Mouse (Mus musculus) kidney, embryonic 15.5 days (tissue): ENCODE results near the gene Txndc2. TPM values are rescaled to one million over a fixed set of nuclear protein-coding genes. Genes with fewer than 3 reads are reported as not detected.

Source experiments
- ATAC-seq: fragments of 200-750 bp; cut with Nextera tagmentation; replicated peaks from 2 replicates; pipeline ENCODE4 v1.8.0; 2017; ENCODE audit warnings: moderate TSS enrichment; ENCODE audit not compliant: low FRiP score
- H3K27ac ChIP-seq: fragments of 300-500 bp; sonication (generic); 2 replicates; pipeline ENCODE4 v1.5.1; 2015; ENCODE audit warnings: mild to moderate bottlenecking, inconsistent platforms
- H3K27me3 ChIP-seq: fragments of 300-500 bp; sonication (generic); 2 replicates; pipeline ENCODE4 v1.6.1; 2015; ENCODE audit warnings: inconsistent platforms
- H3K36me3 ChIP-seq: fragments of 300-500 bp; sonication (generic); 2 replicates; pipeline ENCODE4 v1.6.1; 2015; ENCODE audit warnings: inconsistent platforms
- H3K4me1 ChIP-seq: fragments of 300-500 bp; sonication (generic); 2 replicates; pipeline ENCODE4 v1.6.1; 2015; ENCODE audit warnings: inconsistent platforms
- H3K4me2 ChIP-seq: fragments of 300-500 bp; sonication (generic); 2 replicates; pipeline ENCODE4 v1.6.1; 2015; ENCODE audit warnings: moderate library complexity, mild to moderate bottlenecking, inconsistent platforms
- H3K4me3 ChIP-seq: fragments of 300-500 bp; sonication (generic); replicated peaks from 2 replicates; pipeline ENCODE4 v1.5.1; 2015; ENCODE audit warnings: mild to moderate bottlenecking, inconsistent platforms
- H3K9ac ChIP-seq: fragments of 300-500 bp; sonication (generic); 2 replicates; pipeline ENCODE4 v1.6.1; 2015; ENCODE audit warnings: mild to moderate bottlenecking, inconsistent platforms
- H3K9me3 ChIP-seq: fragments of 300-500 bp; sonication (generic); replicated peaks from 2 replicates; pipeline ENCODE4 v1.6.1; 2016; ENCODE audit warnings: inconsistent platforms
- WGBS: fragments of 180-500 bp; shearing (Covaris S2); methylation state at CpG from one replicate; pipeline ENCODE4 v1.1.7; 2015; ENCODE audit warnings: mixed read lengths; 5-methylcytosine and 5-hydroxymethylcytosine counted together
- polyA plus RNA-seq: library from polyadenylated mRNA; unstranded; fragments of >200 nt; fragmentation: Nextera tagmentation; extraction: Ambion mirVana; gene quantifications from 2 replicates; pipeline ENCODE4 v1.2.1, GENCODE M21; 2015

Txndc2 gene
- polyA plus RNA-seq, 1 experiment from 2014 or later, result not detected

DNA sequence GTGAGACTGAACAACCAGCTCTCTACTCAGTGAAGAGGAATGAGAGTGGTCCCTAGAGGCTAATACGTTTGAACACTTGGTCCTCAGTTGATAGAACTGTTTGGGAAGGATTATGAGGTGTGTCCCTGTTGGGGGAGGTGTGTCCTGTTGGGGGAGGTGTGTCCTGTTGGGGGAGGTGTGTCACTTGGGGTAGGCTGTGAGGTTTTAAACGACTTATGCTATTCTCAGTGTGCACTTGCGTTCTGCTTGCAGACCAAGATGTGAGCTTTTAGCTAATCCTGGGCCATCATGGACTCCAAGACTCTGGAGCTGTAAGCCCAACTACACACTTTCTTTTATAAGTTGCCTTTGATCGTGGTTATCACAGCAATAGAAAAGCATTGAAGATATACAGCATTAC is 27.1 kb upstream of the Txndc2 start:
- WGBS, result 89% methylated on average over 4 of the region's 4 CpGs
- no peak overlapping the region for H3K27ac ChIP-seq
- no peak overlapping the region for H3K9ac ChIP-seq
- H3K4me2 ChIP-seq, result no peak overlapping the region
- H3K4me1 ChIP-seq, result peaks cover 13% of the 10 kb centered on the region
- no peak overlapping the region for H3K4me3 ChIP-seq
- no peaks in the 10 kb centered on the region for H3K27me3 ChIP-seq
- no peaks in the 10 kb centered on the region; the same call in 1 of the 2 replicates for H3K9me3 ChIP-seq
- no peaks in the 10 kb centered on the region for H3K36me3 ChIP-seq
- ATAC-seq, result no peak

DNA sequence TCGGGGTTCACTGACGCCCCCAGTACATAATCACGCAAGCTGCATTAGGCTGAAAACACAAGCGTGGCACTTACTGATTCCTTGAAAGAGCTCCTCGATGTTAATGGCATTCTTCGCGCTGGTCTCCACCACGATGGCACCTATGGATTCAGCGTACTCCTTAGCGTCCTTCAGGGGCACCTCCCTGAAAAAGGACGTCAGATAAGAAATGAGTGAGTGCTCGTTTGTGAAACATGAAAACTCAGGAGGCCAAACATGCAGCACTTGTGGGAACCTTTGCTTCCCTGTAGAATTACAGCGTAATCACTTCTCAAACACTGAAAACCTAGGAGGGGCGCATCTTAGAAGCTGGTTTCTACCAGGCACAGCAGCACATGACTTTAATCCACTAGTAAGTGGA is 25.8 kb upstream of the Txndc2 start:
- WGBS, result 85% methylated on average over 14 of the region's 14 CpGs
- H3K9me3 ChIP-seq, result no peaks in the 10 kb centered on the region; the same call in 1 of the 2 replicates
- no peak overlapping the region for H3K4me2 ChIP-seq
- H3K27ac ChIP-seq, result no peak overlapping the region
- peaks cover 13% of the 10 kb centered on the region for H3K4me1 ChIP-seq
- no peak overlapping the region for H3K4me3 ChIP-seq
- H3K27me3 ChIP-seq, result no peaks in the 10 kb centered on the region
- no peak overlapping the region for H3K9ac ChIP-seq
- H3K36me3 ChIP-seq, result no peaks in the 10 kb centered on the region
- ATAC-seq, result no peak

DNA sequence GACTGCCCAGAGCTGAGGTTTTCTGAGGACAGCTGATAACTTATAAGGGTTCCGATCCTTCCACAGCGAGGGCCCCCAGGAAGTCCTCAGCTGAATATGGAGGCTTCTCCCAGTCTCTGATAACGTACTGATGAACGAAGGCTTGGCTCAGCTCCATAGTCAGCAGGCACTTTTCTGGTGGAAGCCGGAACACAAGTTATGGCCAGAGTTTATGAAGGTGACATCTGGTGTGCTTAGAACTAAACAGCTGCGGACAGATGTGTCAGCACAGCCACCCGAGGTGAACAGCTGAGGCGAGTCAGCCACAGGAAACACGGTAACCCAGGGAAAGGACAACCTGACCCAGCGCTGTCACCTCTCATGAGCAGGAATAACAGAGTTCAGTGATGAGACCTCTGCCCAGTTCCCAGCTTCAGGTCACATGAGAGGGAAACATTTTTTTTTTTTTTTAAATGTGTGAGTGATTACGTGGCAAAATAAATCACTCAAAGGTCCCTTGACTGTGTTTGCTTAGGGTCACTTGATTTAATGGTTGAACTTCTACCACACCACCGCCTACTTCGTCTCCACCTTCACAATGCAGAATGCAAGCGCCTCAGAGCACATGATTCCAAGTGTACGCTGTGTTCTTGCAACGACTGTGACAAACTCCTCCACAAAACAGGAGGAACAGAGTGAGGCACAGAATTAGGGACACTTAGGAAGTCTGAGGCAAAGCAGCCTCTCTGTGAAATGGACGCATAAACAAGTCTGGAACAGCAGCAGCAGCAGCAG is 24.6 kb upstream of the Txndc2 start:
- no peaks in the 10 kb centered on the region for H3K36me3 ChIP-seq
- no peaks in the 10 kb centered on the region for H3K27me3 ChIP-seq
- no peaks in the 10 kb centered on the region for H3K9me3 ChIP-seq
- no peak overlapping the region for H3K4me3 ChIP-seq
- ATAC-seq, result peak; percentile 76
- no peak overlapping the region for H3K9ac ChIP-seq
- H3K4me1 ChIP-seq, result peaks cover 13% of the 10 kb centered on the region
- WGBS, result 34% methylated on average over 17 of the region's 17 CpGs
- 0 out of 2 replicates have a peak overlapping the region, but pooled peaks have one; percentile 16 for H3K4me2 ChIP-seq
- H3K27ac ChIP-seq, result no peak overlapping the region

DNA sequence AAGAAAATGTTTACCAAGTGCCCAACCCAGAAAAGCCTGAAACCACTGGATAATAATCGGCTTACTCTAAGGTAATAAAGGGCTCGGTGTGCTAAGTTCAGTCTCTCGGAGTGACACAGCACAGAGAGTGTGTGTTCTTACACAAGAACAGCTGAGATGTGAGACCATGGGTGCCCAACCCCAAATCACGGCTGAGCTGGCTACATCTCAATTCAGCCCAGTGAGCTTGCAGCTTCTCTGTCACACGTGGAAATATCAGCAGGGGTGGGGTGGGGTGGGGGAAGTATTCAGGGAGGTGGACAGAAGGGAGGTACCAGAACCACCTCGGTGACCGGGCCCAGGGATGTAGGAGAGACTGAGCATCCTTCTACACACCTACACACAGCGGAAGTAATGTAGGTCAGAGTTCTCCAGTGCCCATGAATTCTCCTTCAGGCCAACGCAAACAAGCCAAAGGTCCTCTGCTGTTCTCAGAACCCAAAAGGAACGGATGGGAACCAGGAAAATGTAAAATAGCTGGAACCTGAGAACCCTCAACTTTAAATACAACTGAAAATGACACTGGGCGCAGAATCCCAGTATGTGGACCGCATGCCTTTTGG is 23.9 kb upstream of the Txndc2 start:
- 64% methylated on average over 12 of the region's 12 CpGs for WGBS
- Histone ChIP-seq H3K36me3 (no peaks in the 10 kb centered on the region), H3K9me3 (no peaks in the 10 kb centered on the region), H3K4me2 (no peak overlapping the region), H3K27me3 (no peaks in the 10 kb centered on the region), H3K9ac (no peak overlapping the region), H3K4me1 (peaks cover 13% of the 10 kb centered on the region), H3K27ac (no peak overlapping the region), H3K4me3 (no peak overlapping the region)
- no peak for ATAC-seq

DNA sequence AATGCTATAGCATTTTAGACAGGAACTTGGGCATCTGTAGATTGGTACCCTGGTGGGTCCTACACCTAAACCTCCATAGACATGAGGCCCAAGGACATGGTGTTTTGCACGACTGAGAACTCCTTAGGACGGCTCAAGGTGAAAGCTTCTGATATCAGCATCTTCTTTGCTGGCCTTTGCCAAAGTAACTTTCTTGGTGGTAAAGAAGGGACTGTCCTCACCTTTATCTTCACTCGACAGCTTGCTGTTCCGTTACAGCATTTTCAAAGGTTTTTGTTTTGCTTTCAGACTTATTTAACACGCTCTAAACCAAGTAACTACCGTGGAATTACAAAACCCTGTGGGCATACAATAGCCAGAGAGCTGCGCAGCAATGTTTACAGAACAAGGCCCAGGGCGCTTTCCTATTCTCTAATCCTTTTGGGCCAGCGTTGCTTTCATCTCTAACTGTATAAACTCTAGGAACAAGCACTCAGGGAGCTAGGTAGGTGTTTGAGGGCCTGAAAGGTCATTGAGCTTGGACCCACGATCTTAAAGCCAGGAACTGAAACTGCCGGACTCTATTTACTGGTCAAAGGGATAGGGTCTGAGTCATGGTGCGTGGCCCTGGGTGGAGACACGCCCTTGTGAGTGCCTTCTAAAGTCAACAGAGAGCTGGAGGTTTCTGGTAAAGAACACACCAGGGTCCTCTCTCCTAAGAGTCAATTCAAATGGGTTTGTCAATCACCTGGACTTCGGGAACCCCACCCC is 21.5 kb upstream of the Txndc2 start:
- Histone ChIP-seq H3K4me1 (peaks cover 13% of the 10 kb centered on the region), H3K36me3 (no peaks in the 10 kb centered on the region), H3K4me3 (no peak overlapping the region), H3K9ac (no peak overlapping the region), H3K27ac (no peak overlapping the region), H3K9me3 (no peaks in the 10 kb centered on the region), H3K4me2 (no peak overlapping the region), H3K27me3 (no peaks in the 10 kb centered on the region)
- 86% methylated on average over 14 of the region's 14 CpGs for WGBS
- no peak for ATAC-seq

DNA sequence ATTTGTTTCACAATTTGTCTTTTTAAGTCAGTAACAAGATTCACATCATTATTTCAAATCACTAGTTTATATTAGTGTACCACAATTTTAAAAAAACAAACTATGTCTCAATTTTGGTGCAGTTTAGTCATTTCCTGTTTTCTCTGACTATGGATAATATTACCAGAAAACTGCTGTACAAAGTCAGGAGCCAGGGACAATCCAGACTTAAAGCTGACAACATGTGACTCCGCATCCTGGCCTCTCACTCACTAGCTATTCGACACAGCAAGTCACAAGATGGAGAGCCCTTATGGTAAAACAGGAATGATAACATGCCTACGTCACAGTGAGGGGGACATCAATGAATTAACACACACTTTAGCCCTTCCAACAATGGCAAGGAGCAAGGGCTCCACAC is 20.7 kb upstream of the Txndc2 start:
- WGBS, result 83% methylated on average over 3 of the region's 3 CpGs

DNA sequence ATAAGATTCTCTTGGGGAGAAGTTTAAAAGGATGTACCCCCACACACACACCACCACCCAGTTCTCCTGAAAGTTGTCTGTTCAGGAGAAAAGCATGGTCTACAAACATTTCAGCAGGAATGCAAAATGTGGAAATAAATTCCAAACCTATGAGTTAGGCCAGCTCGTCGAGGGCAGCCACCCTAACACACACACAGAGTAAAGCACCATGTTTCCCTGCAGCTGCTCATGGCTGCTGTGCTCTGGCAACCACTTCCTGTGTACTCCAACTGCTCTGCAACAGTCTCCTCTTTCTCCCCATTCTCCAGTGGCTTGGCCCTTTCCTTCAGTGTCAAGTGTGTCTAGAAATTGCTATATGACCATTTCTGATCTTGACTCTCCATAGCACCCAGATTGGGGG is 16.4 kb upstream of the Txndc2 start:
- Histone ChIP-seq H3K27me3 (no peaks in the 10 kb centered on the region), H3K4me3 (no peak overlapping the region), H3K9ac (no peak overlapping the region), H3K36me3 (no peaks in the 10 kb centered on the region), H3K4me1 (no peaks in the 10 kb centered on the region), H3K4me2 (no peak overlapping the region), H3K27ac (no peak overlapping the region), H3K9me3 (no peaks in the 10 kb centered on the region)
- WGBS, result 77% methylated on average over 2 of the region's 2 CpGs
- no peak for ATAC-seq

More for the DNA sequence above, 20.7 kb upstream of the Txndc2 start:
- Histone ChIP-seq H3K4me3 (no peak overlapping the region), H3K9me3 (no peaks in the 10 kb centered on the region), H3K4me2 (no peak overlapping the region), H3K27ac (no peak overlapping the region), H3K36me3 (no peaks in the 10 kb centered on the region), H3K4me1 (peaks cover 13% of the 10 kb centered on the region), H3K9ac (no peak overlapping the region), H3K27me3 (no peaks in the 10 kb centered on the region)
- ATAC-seq, result no peak

DNA sequence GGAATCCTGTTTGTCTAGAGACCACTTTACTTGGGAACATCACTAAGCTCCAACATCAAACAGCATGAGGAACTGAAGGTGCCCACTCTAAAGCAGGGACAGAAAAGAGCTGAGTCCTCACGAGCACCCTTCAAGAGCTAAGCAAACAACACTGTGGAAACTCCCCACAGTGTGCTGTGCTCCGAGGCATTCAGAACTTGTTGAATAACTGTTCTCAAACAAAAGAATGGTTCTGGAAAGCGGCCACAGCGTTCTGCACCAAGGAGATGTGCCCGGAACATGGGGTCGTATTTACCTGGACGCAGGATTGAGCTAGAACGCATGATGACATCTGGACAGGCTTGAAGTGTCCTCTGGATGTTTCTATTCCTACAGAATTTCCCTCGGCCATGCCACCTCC is 16.0 kb upstream of the Txndc2 start:
- H3K4me2 ChIP-seq, result no peak overlapping the region
- H3K27ac ChIP-seq, result no peak overlapping the region
- no peak for ATAC-seq
- no peak overlapping the region for H3K4me3 ChIP-seq
- 93% methylated on average over 9 of the region's 9 CpGs for WGBS
- no peak overlapping the region for H3K9ac ChIP-seq
- no peaks in the 10 kb centered on the region for H3K36me3 ChIP-seq
- no peaks in the 10 kb centered on the region for H3K4me1 ChIP-seq
- no peaks in the 10 kb centered on the region for H3K9me3 ChIP-seq
- no peaks in the 10 kb centered on the region for H3K27me3 ChIP-seq

DNA sequence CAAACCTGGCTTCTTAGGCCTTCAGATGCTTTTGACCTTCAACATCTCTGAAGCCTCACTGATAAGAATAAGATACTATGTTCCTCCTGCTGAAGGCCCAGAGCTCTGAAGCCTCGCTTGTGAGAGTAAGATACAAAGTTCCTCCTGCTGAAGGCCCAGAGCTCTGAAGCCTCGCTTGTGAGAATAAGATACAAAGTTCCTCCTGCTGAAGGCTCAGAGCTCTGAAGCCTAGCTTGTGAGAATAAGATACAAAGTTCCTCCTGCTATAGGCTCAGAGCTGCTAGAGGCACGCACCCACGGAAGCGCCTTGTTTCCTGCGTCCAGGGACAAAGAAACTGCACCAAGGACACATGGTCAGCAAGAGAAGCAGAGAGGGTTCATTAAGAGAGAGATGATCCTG is 14.8 kb upstream of the Txndc2 start:
- H3K4me2 ChIP-seq, result no peak overlapping the region
- ATAC-seq, result no peak
- H3K4me3 ChIP-seq, result no peak overlapping the region
- 0 out of 2 replicates have a peak, but pooled peaks cover 5% of the 10 kb centered on the region for H3K36me3 ChIP-seq
- no peaks in the 10 kb centered on the region for H3K4me1 ChIP-seq
- H3K9ac ChIP-seq, result no peak overlapping the region
- no peak overlapping the region for H3K27ac ChIP-seq
- 90% methylated on average over 6 of the region's 6 CpGs for WGBS
- no peaks in the 10 kb centered on the region for H3K27me3 ChIP-seq
- no peaks in the 10 kb centered on the region for H3K9me3 ChIP-seq

DNA sequence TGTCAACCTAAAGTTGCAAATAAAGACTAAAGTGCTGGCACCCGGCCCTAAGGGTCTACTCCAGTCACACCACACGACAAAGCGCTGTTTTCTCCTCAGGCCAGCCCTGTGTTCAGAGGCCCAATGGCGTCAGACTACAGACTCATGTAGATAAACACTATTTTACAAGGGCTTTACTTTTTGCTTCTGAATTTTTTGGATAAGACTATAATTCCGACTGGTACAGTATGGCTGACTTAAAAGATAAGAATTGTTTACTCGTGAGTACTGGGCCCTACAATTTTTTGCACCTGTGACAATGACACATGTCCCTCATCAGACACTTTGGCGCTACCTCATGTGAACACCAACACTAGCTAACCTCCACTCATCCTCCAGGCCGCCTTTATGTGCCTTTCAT is 14.1 kb upstream of the Txndc2 start:
- 91% methylated on average over 8 of the region's 8 CpGs for WGBS
- H3K9ac ChIP-seq, result no peak overlapping the region

DNA sequence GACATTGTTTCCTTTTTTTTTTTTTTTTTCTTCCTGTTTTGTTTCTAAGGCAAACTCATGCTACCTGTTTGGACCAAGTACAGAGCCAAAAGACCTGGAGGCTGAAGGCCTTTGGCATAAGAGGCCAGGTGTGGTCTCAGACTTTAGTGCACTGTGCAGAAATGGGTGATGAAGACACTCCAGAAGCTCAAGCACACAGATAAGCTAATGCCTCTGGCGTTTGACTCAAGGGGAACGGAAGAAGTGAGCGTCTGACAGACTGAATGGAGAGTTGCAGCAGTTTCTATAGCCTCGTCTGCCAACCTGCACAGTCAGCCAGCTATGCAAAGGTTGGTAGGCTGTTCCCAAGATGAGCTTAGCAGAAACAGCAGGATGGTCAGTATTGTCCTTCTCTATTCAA is 13.6 kb upstream of the Txndc2 start:
- Histone ChIP-seq H3K9ac (no peak overlapping the region), H3K4me3 (no peak overlapping the region), H3K36me3 (0 out of 2 replicates have a peak, but pooled peaks cover 5% of the 10 kb centered on the region), H3K27me3 (no peaks in the 10 kb centered on the region), H3K4me2 (no peak overlapping the region), H3K27ac (no peak overlapping the region), H3K9me3 (no peaks in the 10 kb centered on the region), H3K4me1 (no peaks in the 10 kb centered on the region)
- ATAC-seq, result no peak
- WGBS, result 92% methylated on average over 4 of the region's 4 CpGs

More for the DNA sequence above, 14.1 kb upstream of the Txndc2 start:
- no peaks in the 10 kb centered on the region for H3K4me1 ChIP-seq
- H3K27me3 ChIP-seq, result no peaks in the 10 kb centered on the region
- no peak for ATAC-seq
- no peak overlapping the region for H3K27ac ChIP-seq
- H3K4me2 ChIP-seq, result no peak overlapping the region
- no peak overlapping the region for H3K4me3 ChIP-seq
- H3K9me3 ChIP-seq, result no peaks in the 10 kb centered on the region
- 0 out of 2 replicates have a peak, but pooled peaks cover 5% of the 10 kb centered on the region for H3K36me3 ChIP-seq

DNA sequence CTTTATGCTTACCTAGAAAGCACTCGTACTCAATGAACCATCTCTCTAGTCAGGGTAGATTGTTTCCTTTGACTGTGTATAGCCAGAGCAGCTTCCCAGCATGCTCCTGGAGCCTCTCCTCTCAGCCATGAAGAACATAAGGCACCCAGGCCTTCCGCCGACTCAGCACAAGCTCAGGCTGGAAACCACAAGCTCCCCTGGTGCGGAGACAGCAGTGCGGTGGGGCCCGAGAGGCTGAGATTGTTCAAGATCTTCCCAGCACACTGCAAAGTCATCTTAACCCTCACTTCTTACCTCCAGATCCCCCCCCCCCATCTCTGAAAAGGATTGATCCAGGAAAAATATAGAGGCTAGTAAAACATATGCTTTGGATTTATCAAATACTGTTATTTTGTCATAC is 8.6 kb upstream of the Txndc2 start:
- Histone ChIP-seq H3K4me1 (no peaks in the 10 kb centered on the region), H3K27ac (no peak overlapping the region), H3K9me3 (no peaks in the 10 kb centered on the region), H3K36me3 (0 out of 2 replicates have a peak, but pooled peaks cover 5% of the 10 kb centered on the region), H3K27me3 (no peaks in the 10 kb centered on the region), H3K9ac (no peak overlapping the region), H3K4me3 (no peak overlapping the region), H3K4me2 (no peak overlapping the region)
- no peak for ATAC-seq
- WGBS, result 84% methylated on average over 6 of the region's 6 CpGs
